Mouse (Mus musculus): Measurements from ENCODE around the gene Prss46. TPM values are rescaled to one million over a fixed set of nuclear protein-coding genes. Genes with fewer than 3 reads are reported as not detected.

The Prss46 gene
- total and polyA plus RNA-seq, 2 experiments from 2014 or later = 0.12 TPM; not detected in 1

GRCm38 (mm10) chr9:110877353-110877752 lies 33.0 kb downstream of the Prss46 start:
- Histone ChIP-seq H3K27ac (ENCODE audit: low read depth, low read length) (no peak overlapping the region), H3K9me3 (ENCODE audit: low read length) (no peaks in the 10 kb centered on the region), H3K4me2 (ENCODE audit: low read depth) (no peak overlapping the region), H3K36me3 (ENCODE audit: insufficient read depth) (no peaks in the 10 kb centered on the region), H3K4me1 (ENCODE audit: insufficient read depth) (peaks cover 10% of the 10 kb centered on the region; the same call in 1 of the 2 replicates), H3K4me3 (ENCODE audit: low read depth, low read length) (no peak overlapping the region), H3K27me3 (ENCODE audit: insufficient read depth, low read length) (peaks cover 9% of the 10 kb centered on the region), H3K9ac (no peak overlapping the region)
- no peak for TF ChIP-seq CTCF (IDR thresholded peaks at IDR 0.05; ENCODE audit: low read depth)
- no peak for DNase-seq
- WGBS = 92% methylated on average over 1 of the region's 1 CpGs
- ATAC-seq = no peak

GRCm38 (mm10) chr9:110877888-110878287 lies 33.6 kb downstream of the Prss46 start:
- ATAC-seq (no peak), DNase-seq (peak; percentile 15)
- peaks cover 9% of the 10 kb centered on the region for H3K27me3 ChIP-seq (ENCODE audit: insufficient read depth, low read length)
- 82% methylated on average over 5 of the region's 5 CpGs for WGBS
- no peak overlapping the region for H3K27ac ChIP-seq (ENCODE audit: low read depth, low read length)
- no peak overlapping the region for H3K4me2 ChIP-seq (ENCODE audit: low read depth)
- no peak overlapping the region for H3K9ac ChIP-seq
- no peaks in the 10 kb centered on the region for H3K36me3 ChIP-seq (ENCODE audit: insufficient read depth)
- H3K4me1 ChIP-seq (ENCODE audit: insufficient read depth) = peaks cover 10% of the 10 kb centered on the region; the same call in 1 of the 2 replicates
- H3K4me3 ChIP-seq (ENCODE audit: low read depth, low read length) = no peak overlapping the region
- H3K9me3 ChIP-seq (ENCODE audit: low read length) = no peaks in the 10 kb centered on the region
- TF ChIP-seq CTCF (IDR thresholded peaks at IDR 0.05; ENCODE audit: low read depth) = no peak

- H3K36me3 ChIP-seq (ENCODE audit: insufficient read depth) = no peaks in the 10 kb centered on the region
- H3K4me3 ChIP-seq (ENCODE audit: low read depth, low read length) = peak within 1 kb of the TSS; percentile 50
- H3K9me3 ChIP-seq (ENCODE audit: low read length) = no peaks in the 10 kb centered on the region
- DNase-seq (peak; percentile 31), ATAC-seq (peak; percentile 30)
- peaks cover 6% of the 10 kb centered on the region; the same call in 1 of the 2 replicates for H3K4me1 ChIP-seq (ENCODE audit: insufficient read depth)
- H3K27me3 ChIP-seq (ENCODE audit: insufficient read depth, low read length) = peaks cover 9% of the 10 kb centered on the region
- WGBS = 6% methylated on average over 12 of the region's 12 CpGs
- H3K4me2 ChIP-seq (ENCODE audit: low read depth) = peak within 1 kb of the TSS; percentile 94
- no peak for TF ChIP-seq CTCF (IDR thresholded peaks at IDR 0.05; ENCODE audit: low read depth)
- no peak within 1 kb of the TSS for H3K27ac ChIP-seq (ENCODE audit: low read depth, low read length)
- H3K9ac ChIP-seq = peak within 1 kb of the TSS; percentile 47
Observed at GRCm38 (mm10) chr9:110879191-110879920, 35.0 kb downstream of the Prss46 start, which contains the start of gene Als2cl. Gene Als2cl (plus strand): TSS chr9:110879870.

DNA sequence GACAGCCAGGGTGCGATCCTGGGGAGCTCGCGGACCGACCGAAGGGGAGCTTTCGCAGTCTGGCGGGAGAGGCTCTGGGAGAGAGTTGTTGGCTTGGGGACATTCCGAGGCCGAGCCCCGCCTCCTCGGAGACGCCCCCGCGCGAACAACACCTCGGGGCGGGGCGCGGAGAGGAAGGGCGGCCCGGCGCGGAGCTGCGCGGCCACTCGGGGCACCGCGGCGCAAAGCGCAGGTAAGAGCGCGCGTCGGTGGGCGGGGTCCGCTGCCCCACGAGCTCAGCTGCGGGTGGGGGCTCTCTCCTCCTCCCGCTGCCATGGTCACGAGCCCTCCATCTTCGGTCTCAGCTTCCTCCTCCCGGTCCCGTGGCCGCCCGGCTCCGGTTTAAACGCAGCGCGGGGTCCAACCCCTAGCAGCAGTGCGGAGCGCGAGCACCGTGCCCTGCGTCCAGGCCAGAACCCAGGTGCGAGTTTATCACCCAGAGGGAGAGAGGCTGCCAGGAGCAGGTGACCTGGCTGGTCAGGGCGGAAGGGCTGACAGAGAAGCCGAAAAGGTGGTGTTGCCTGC lies 35.8 kb downstream of the Prss46 start, which contains the start of gene Tmie:
Gene Tmie, minus strand, starts transcription at position 116 of the 564 bp plus-strand sequence.
- Histone ChIP-seq H3K36me3 (ENCODE audit: insufficient read depth) (no peaks in the 10 kb centered on the region), H3K27me3 (ENCODE audit: insufficient read depth, low read length) (peaks cover 9% of the 10 kb centered on the region), H3K9ac (peak within 1 kb of the TSS; percentile 47), H3K4me2 (ENCODE audit: low read depth) (peak within 1 kb of the TSS; percentile 94), H3K4me1 (ENCODE audit: insufficient read depth) (no peaks in the 10 kb centered on the region), H3K4me3 (ENCODE audit: low read depth, low read length) (peak within 1 kb of the TSS; percentile 50), H3K9me3 (ENCODE audit: low read length) (no peaks in the 10 kb centered on the region), H3K27ac (ENCODE audit: low read depth, low read length) (no peak within 1 kb of the TSS)
- ATAC-seq (peak; percentile 62), DNase-seq (peak; percentile 29)
- WGBS = under 1% methylated on average over 55 of the region's 57 CpGs
- no peak for TF ChIP-seq CTCF (IDR thresholded peaks at IDR 0.05; ENCODE audit: low read depth)

DNA sequence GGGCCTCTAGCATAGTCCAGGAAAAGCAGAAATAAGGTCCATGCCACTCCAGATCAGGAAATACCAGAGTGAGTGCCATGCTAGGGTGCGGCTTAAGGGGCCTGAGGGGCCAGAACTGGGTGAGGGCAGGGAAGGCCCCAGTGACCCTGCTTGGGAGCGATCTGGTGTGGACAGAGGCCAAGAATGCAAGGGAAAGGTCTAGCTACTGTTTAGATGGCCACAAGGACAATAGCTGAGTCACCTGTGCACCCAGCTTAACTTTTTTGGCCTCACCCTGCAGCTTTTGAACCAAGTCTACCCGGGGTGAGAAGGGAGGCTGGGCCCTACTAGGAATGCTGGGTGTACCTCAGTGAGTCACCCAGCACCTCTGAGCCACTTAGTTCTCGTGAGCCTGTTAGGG lies 36.5 kb downstream of the Prss46 start:
- Histone ChIP-seq H3K4me1 (ENCODE audit: insufficient read depth) (no peaks in the 10 kb centered on the region), H3K9ac (no peak overlapping the region), H3K9me3 (ENCODE audit: low read length) (no peaks in the 10 kb centered on the region), H3K27me3 (ENCODE audit: insufficient read depth, low read length) (peaks cover 9% of the 10 kb centered on the region), H3K27ac (ENCODE audit: low read depth, low read length) (no peak overlapping the region), H3K4me2 (ENCODE audit: low read depth) (peak overlapping the region; percentile 94), H3K36me3 (ENCODE audit: insufficient read depth) (no peaks in the 10 kb centered on the region), H3K4me3 (ENCODE audit: low read depth, low read length) (peak overlapping the region; percentile 50)
- TF ChIP-seq CTCF (IDR thresholded peaks at IDR 0.05; ENCODE audit: low read depth) = no peak
- 77% methylated on average over 4 of the region's 4 CpGs for WGBS
- no peak for ATAC-seq
- DNase-seq = no peak

GRCm38 (mm10) chr9:110881953-110882352 lies 37.6 kb downstream of the Prss46 start:
- Histone ChIP-seq H3K4me2 (ENCODE audit: low read depth) (no peak overlapping the region), H3K4me3 (ENCODE audit: low read depth, low read length) (no peak overlapping the region), H3K9me3 (ENCODE audit: low read length) (no peaks in the 10 kb centered on the region), H3K9ac (no peak overlapping the region), H3K36me3 (ENCODE audit: insufficient read depth) (no peaks in the 10 kb centered on the region), H3K27me3 (ENCODE audit: insufficient read depth, low read length) (peaks cover 9% of the 10 kb centered on the region), H3K27ac (ENCODE audit: low read depth, low read length) (no peak overlapping the region), H3K4me1 (ENCODE audit: insufficient read depth) (no peaks in the 10 kb centered on the region)
- 78% methylated on average over 7 of the region's 7 CpGs for WGBS
- no peak for DNase-seq
- no peak for TF ChIP-seq CTCF (IDR thresholded peaks at IDR 0.05; ENCODE audit: low read depth)
- no peak for ATAC-seq
